Mouse (Mus musculus): ENCODE measurements around the gene Farp1.
"Not testable (repeated sequence)": the region's sequence is repeated elsewhere in the genome, so short reads cannot be mapped to it uniquely, and the experiment has no call there.

Gene Farp1

GRCm38 (mm10) chr14:121104760-121105329, 69.8 kb downstream of the Farp1 start:
- DNase-seq (ENCODE audit: low spot score in 2 of 2) = no peak

GRCm38 (mm10) chr14:121106906-121107305, 71.9 kb downstream of the Farp1 start:
- no peak for DNase-seq (ENCODE audit: low spot score in 2 of 2)

DNA sequence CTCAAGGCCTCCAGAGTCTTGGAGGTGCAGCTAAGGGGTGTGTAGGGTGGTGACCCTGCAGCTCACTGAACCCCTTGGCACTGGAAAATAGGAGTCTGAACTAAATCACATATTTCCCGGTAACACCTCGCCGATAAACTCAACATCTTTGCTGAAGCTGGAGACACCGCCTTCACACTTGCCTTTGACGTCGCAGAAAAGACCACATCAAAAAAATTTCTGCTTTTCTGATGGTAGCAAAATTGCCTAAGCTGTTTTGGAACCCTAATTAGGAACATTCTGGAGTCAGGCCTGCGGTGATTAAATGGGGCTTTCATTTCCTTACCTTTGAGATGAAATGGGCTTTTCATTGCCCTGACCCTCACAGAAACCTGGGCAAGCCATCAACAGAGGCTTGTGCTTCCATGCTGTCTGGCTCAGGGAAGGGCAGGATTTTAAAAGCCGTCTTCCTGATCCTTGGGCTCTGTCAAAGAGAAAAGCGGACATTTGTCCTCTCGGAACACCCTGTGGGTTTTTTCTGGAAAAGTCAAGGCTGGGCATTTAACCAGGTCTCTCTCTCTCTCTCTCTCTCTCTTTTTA, 72.8 kb downstream of the Farp1 start:
- no peak for DNase-seq (ENCODE audit: low spot score in 2 of 2)

DNA sequence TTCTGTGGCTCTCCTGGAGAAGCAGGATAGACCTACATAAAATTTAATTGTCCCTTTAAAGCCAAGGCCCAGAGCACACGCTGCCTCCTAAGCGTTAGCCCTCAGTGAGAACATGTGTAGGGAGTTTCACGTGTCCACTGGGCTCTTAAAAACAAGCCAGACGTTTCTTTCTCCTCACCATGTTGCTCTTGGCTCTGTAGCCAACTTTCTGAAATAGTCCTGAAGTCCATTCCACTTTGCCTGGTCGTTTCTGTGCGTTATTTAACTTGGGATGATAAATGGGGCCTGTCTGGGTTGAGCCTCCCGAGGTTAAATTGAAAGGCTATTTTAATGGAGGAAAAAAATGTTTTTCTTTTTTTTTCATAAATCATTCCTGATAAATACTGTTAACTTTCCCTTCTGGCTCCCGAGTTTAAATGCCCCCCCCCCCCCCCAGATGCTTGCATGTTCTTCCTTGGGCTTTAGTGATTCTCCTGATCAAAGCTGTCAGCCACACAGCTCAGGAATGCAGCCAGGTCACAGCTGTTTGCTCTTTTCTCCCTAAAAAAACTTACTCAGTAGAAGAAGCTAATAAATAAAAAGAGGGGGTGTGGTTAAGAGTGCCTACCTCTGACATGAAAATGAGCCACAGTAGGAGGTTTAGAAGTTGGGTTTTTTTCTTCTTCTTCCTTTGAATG, 73.6 kb downstream of the Farp1 start:
- no peak for DNase-seq (ENCODE audit: low spot score in 2 of 2)

- no peak for DNase-seq (ENCODE audit: low spot score in 2 of 2)
Observed at GRCm38 (mm10) chr14:121109116-121109504, 74.1 kb downstream of the Farp1 start.

DNA sequence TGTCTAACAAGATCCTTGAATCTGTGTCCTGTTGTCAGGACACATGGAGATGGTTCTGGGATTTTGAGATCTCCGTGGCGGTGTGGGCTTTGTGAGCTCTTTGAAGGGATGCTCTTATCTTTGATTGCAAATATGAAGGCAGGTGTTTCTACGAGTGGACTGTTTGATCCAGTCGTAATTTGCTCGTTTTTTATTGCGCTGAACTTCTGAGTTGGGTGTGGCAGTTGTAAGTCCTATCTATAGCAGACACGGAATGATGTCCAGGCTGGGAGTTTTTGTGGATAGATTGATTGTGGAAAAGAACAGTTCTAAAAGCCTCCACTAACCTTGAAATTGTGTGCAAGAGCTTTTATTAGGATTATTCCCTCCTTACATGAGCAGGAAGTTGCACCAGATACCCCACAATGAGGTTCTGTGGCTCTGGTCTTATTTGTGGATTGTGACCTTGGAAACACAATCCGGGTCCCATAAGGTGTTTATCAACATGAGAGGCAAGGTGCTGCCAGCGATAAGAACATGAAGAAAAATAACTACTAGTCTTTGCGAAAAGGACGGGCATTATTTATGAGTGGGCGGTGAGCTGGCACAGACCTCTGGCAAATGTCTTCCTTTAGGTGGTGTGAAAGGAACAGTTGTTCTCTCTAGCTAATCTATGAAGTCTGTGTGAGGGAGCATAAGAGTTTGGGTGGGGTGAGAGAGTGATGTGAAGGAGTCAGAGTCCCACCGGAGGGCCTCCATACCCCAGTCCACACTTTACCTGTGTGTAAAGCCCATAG, 75.7 kb downstream of the Farp1 start:
- DNase-seq (ENCODE audit: low spot score in 2 of 2) = no peak

- no peak for DNase-seq (ENCODE audit: low spot score in 2 of 2)
Observed at GRCm38 (mm10) chr14:121112061-121112460, 77.1 kb downstream of the Farp1 start.

GRCm38 (mm10) chr14:121113785-121114184, 78.8 kb downstream of the Farp1 start:
- no peak for DNase-seq (ENCODE audit: low spot score in 2 of 2)

- no peak for DNase-seq (ENCODE audit: low spot score in 2 of 2)
Observed at GRCm38 (mm10) chr14:121116696-121117095, 81.7 kb downstream of the Farp1 start.

DNA sequence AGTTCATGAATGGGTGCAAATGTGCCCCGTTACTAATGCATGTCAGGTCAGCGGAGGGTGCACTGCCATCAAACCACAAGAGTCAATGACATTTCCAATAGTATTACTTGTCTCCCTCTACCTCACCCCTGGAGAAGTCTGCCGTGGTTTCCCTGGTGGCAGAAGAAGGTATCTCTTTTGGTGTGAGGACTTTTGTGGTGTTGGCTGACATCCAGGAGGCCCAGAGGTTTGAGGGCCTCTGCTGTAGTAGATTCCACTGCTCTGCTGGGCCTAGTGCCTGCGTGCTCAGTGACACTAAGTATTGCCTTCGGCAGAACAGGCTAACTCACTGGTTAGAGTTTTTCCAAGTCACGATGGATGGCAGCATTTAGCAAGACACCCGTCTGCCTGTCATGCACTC, 83.9 kb downstream of the Farp1 start:
- no peak for DNase-seq (ENCODE audit: low spot score in 2 of 2)

- no peak for DNase-seq (ENCODE audit: low spot score in 2 of 2)
Observed at GRCm38 (mm10) chr14:121121664-121122063, 86.7 kb downstream of the Farp1 start.

GRCm38 (mm10) chr14:121122852-121123251, 87.9 kb downstream of the Farp1 start:
- no peak for DNase-seq (ENCODE audit: low spot score in 2 of 2)

DNA sequence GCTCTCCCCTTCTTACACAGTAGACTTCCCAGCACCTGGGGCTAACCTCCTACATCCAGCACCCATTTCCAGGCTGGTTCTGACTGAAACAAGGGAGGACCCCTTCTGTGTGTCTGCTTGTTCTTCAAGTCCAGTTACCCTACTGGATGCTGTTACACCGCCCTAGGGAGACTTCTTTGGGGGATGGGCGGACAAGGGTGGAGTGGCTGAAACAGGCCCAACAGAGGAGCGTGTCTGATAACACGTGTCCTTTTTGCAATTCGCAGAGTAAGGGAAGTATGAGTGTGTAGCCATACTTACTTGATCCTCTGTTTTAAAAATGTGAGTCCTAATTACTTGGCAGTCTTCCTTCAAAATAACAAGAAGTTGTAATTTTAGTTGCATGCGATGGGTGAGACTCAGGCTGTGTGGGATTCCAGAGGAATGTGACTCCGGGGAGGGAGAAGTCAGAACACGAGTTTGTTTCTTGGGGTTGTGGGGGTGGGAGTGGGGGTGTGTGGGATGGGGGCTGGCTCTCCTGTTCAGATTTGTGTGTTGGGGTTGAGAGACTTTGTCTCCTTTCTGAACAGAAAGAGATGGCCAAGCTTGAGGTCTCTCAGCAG, 89.5 kb downstream of the Farp1 start:
- DNase-seq (ENCODE audit: low spot score in 2 of 2) = no peak

DNA sequence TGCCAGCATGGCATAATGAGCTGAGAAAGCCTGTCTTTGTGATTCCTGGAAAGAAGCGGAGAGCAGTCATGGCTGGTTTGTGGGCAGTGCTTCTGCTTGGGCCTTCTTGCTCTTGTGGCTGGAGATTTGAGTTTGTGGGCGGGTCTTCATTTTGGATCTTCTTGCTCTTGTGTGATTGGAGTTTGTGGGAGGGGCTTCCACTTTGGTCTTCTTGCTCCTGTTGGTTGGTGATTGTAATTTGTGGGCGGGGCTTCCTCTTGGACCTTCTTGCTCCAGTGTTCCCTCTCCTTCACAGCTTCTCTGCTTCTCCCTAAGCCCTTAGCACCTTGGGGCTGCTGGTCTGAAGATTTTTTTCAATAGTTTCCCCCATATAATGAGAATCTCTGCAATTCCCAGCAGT, 90.7 kb downstream of the Farp1 start:
- DNase-seq (ENCODE audit: low spot score in 2 of 2) = no peak

DNA sequence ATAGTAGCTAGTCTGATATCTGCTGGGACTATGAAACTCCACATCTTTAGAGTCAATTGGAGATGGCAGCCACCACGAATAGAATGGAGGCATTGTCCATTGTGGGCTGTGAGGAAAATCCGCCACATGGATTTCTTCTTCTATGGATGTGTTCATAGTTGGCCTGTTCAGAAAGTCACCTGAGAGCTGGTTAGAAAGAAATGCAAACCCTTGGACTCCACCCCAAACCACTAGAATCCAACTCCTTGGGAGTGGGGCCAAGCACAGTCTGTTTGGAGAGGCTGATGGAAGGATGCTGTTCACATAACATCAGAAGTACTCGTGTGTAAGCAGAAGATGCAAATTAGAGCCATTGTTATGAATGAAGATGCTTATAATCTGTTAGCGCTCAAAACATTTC, 91.3 kb downstream of the Farp1 start:
- DNase-seq (ENCODE audit: low spot score in 2 of 2) = no peak

GRCm38 (mm10) chr14:121128858-121129800, 94.1 kb downstream of the Farp1 start:
- DNase-seq (ENCODE audit: low spot score in 2 of 2) = no peak

GRCm38 (mm10) chr14:121130351-121130750, 95.4 kb downstream of the Farp1 start:
- DNase-seq (ENCODE audit: low spot score in 2 of 2) = not testable (repeated sequence)

- no peak for DNase-seq (ENCODE audit: low spot score in 2 of 2)
Observed at GRCm38 (mm10) chr14:121134414-121134813, 99.4 kb downstream of the Farp1 start.

GRCm38 (mm10) chr14:121143831-121144455, 108.9 kb downstream of the Farp1 start:
- no peak for DNase-seq (ENCODE audit: low spot score in 2 of 2)

- no peak for DNase-seq (ENCODE audit: low spot score in 2 of 2)
Observed at GRCm38 (mm10) chr14:121144496-121144895, 109.5 kb downstream of the Farp1 start.

GRCm38 (mm10) chr14:121145291-121145690, 110.3 kb downstream of the Farp1 start:
- DNase-seq (ENCODE audit: low spot score in 2 of 2) = no peak
